Mouse (Mus musculus) ES-Bruce4 (cell line): Measurements from ENCODE around the gene Slc47a2.

Experiments
- CTCF ChIP-seq: IDR thresholded peaks from one replicate; pipeline ENCODE4 v1.8.1; 2011; ENCODE audit warnings: low read depth, low read length
- POLR2A ChIP-seq: IDR thresholded peaks from one replicate; pipeline ENCODE4 v1.8.1; 2011; ENCODE audit warnings: low read length; ENCODE audit not compliant: insufficient read depth

DNA sequence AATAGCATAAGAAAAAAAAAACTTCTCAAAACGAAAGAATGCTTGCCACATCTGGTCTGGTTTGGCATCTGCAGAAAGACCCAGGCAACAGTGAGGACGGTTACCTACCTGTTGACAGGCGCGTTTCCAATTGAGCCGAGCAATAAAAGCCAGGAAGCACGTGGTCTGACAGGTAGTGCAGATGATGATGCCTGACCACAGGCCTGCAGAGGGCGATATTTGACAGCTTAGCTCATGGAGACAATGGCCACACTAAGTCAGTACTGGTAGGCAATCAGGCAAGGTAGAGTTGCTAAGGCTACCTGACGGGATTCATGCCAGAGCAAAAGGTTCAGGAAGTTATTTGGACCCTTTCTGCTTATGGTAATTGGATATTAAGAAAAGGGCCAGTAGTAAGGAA lies 6.7 kb upstream of the Slc47a2 start:
- TF ChIP-seq CTCF (peak; percentile 96), POLR2A (no peak)
